Mouse (Mus musculus): ENCODE data around the gene Klhdc1. TPM values are rescaled to one million over a fixed set of nuclear protein-coding genes. Genes with fewer than 3 reads are reported as not detected.

Klhdc1 gene
- total and polyA plus RNA-seq, 3 experiments = 6.4 to 8.2 (median 7.2) TPM

Other genes starting within 250 kb of the Klhdc1 start
- gene Rps29, start 82.0 kb upstream of the Klhdc1 start, total RNA-seq (2012; rRNA removed) = 5,149 and 5,532 TPM in 2 replicates
- gene Rps29, start 82.0 kb upstream of the Klhdc1 start, total RNA-seq (2014; rRNA removed) = 460 and 635 TPM in 2 replicates
- 1,193 and 1,316 TPM in 2 replicates for gene Rps29, start 82.0 kb upstream of the Klhdc1 start, polyA plus RNA-seq (2012; ENCODE audit: insufficient read length, low read depth)
- 9.1 and 9.2 TPM in 2 replicates for gene Lrr1, start 72.4 kb upstream of the Klhdc1 start, total RNA-seq (2012; rRNA removed)
- 33.6 and 35.0 TPM in 2 replicates for gene Lrr1, start 72.4 kb upstream of the Klhdc1 start, total RNA-seq (2014; rRNA removed)
- 23.8 and 24.6 TPM in 2 replicates for gene Lrr1, start 72.4 kb upstream of the Klhdc1 start, polyA plus RNA-seq (2012; ENCODE audit: insufficient read length, low read depth)
- 1,571 and 1,698 TPM in 2 replicates for gene Rpl36al, start 57.1 kb upstream of the Klhdc1 start, total RNA-seq (2012; rRNA removed)
- gene Rpl36al, start 57.1 kb upstream of the Klhdc1 start, total RNA-seq (2014; rRNA removed) = 1,160 and 1,263 TPM in 2 replicates
- 748 and 828 TPM in 2 replicates for gene Rpl36al, start 57.1 kb upstream of the Klhdc1 start, polyA plus RNA-seq (2012; ENCODE audit: insufficient read length, low read depth)
- 58.1 and 72.2 TPM in 2 replicates for gene Mgat2, start 57.0 kb upstream of the Klhdc1 start, total RNA-seq (2012; rRNA removed)
- gene Mgat2, start 57.0 kb upstream of the Klhdc1 start, total RNA-seq (2014; rRNA removed) = 104 and 106 TPM in 2 replicates
- gene Mgat2, start 57.0 kb upstream of the Klhdc1 start, polyA plus RNA-seq (2012; ENCODE audit: insufficient read length, low read depth) = 48.7 and 54.2 TPM in 2 replicates
- gene Gm49383, start 44.1 kb upstream of the Klhdc1 start, total RNA-seq (2012; rRNA removed) = 21.3 and 23.6 TPM in 2 replicates
- gene Gm49383, start 44.1 kb upstream of the Klhdc1 start, total RNA-seq (2014; rRNA removed) = 45.9 and 52.1 TPM in 2 replicates
- 16.0 and 19.1 TPM in 2 replicates for gene Gm49383, start 44.1 kb upstream of the Klhdc1 start, polyA plus RNA-seq (2012; ENCODE audit: insufficient read length, low read depth)
- gene Dnaaf2, start 42.7 kb upstream of the Klhdc1 start, total RNA-seq (2012; rRNA removed) = 8.4 and 9.7 TPM in 2 replicates
- gene Dnaaf2, start 42.7 kb upstream of the Klhdc1 start, total RNA-seq (2014; rRNA removed) = 26.6 and 28.6 TPM in 2 replicates
- 3.7 and 6.9 TPM in 2 replicates for gene Dnaaf2, start 42.7 kb upstream of the Klhdc1 start, polyA plus RNA-seq (2012; ENCODE audit: insufficient read length, low read depth)
- 23.4 and 24.9 TPM in 2 replicates for gene Gm49384, start 36.9 kb upstream of the Klhdc1 start, total RNA-seq (2012; rRNA removed)
- 54.9 and 63.9 TPM in 2 replicates for gene Gm49384, start 36.9 kb upstream of the Klhdc1 start, total RNA-seq (2014; rRNA removed)
- gene Gm49384, start 36.9 kb upstream of the Klhdc1 start, polyA plus RNA-seq (2012; ENCODE audit: insufficient read length, low read depth) = 28.3 and 34.4 TPM in 2 replicates
- gene Pole2, start 13.0 kb upstream of the Klhdc1 start, total RNA-seq (2012; rRNA removed) = 32.6 and 38.3 TPM in 2 replicates
- gene Pole2, start 13.0 kb upstream of the Klhdc1 start, total RNA-seq (2014; rRNA removed) = 143 and 148 TPM in 2 replicates
- gene Pole2, start 13.0 kb upstream of the Klhdc1 start, polyA plus RNA-seq (2012; ENCODE audit: insufficient read length, low read depth) = 37.1 and 37.3 TPM in 2 replicates
- 103 and 120 TPM in 2 replicates for gene Klhdc2, start 55.5 kb downstream of the Klhdc1 start, total RNA-seq (2012; rRNA removed)
- 280 and 288 TPM in 2 replicates for gene Klhdc2, start 55.5 kb downstream of the Klhdc1 start, total RNA-seq (2014; rRNA removed)
- 81.8 and 85.3 TPM in 2 replicates for gene Klhdc2, start 55.5 kb downstream of the Klhdc1 start, polyA plus RNA-seq (2012; ENCODE audit: insufficient read length, low read depth)
- 34.3 and 37.5 TPM in 2 replicates for gene Nemf, start 116.0 kb downstream of the Klhdc1 start, total RNA-seq (2012; rRNA removed)
- gene Nemf, start 116.0 kb downstream of the Klhdc1 start, total RNA-seq (2014; rRNA removed) = 56.6 and 71.0 TPM in 2 replicates
- gene Nemf, start 116.0 kb downstream of the Klhdc1 start, polyA plus RNA-seq (2012; ENCODE audit: insufficient read length, low read depth) = 44.9 and 54.7 TPM in 2 replicates
- 273 and 312 TPM in 2 replicates for gene Arf6, start 131.0 kb downstream of the Klhdc1 start, total RNA-seq (2012; rRNA removed)
- 308 and 375 TPM in 2 replicates for gene Arf6, start 131.0 kb downstream of the Klhdc1 start, total RNA-seq (2014; rRNA removed)
- 224 and 258 TPM in 2 replicates for gene Arf6, start 131.0 kb downstream of the Klhdc1 start, polyA plus RNA-seq (2012; ENCODE audit: insufficient read length, low read depth)
- gene Gm9887, start 131.3 kb downstream of the Klhdc1 start, total RNA-seq (2012; rRNA removed) = 4.3 TPM in 2 replicates
- gene Gm9887, start 131.3 kb downstream of the Klhdc1 start, total RNA-seq (2014; rRNA removed) = not detected in 2 replicates
- 3.4 and 4.3 TPM in 2 replicates for gene Gm9887, start 131.3 kb downstream of the Klhdc1 start, polyA plus RNA-seq (2012; ENCODE audit: insufficient read length, low read depth)